Comparison of ENCODE assay signal across 8 mouse cellular contexts in genomic region chr1:175492683-175493043, GRCm38 (mm10). TPM values are rescaled to one million over a fixed set of nuclear protein-coding genes. Genes with fewer than 3 reads are reported as not detected.
A peak's percentile ranks its signal among the peaks of the same experiment; 100 is the strongest.
DNase-seq lines count a peak whose midpoint lies in the region; ATAC-seq and TF ChIP-seq lines count a peak whose summit lies in the region.

No protein-coding gene starts in this region.

- no peak overlapping the region for H3K27ac ChIP-seq in lung, embryonic 14.5 days (ENCODE audit: low read depth)
- no peak overlapping the region for H3K27ac ChIP-seq in embryonic facial prominence, embryonic 13.5 days
- H3K27ac ChIP-seq in limb, embryonic 10.5 days: 0 out of 2 replicates have a peak overlapping the region, but pooled peaks have one; percentile 17
- H3K27ac ChIP-seq in olfactory bulb, adult 2 months (ENCODE audit: insufficient read depth, low read depth, low read length): peak overlapping the region; percentile 35; the same call in 1 of the 2 replicates

- no peaks in the 10 kb centered on the region for H3K4me1 ChIP-seq in lung, embryonic 14.5 days (ENCODE audit: insufficient read depth)
- no peaks in the 10 kb centered on the region for H3K4me1 ChIP-seq in lung, adult 2 months (ENCODE audit: control insufficient read depth, insufficient read depth, low read length)
- peaks cover 7% of the 10 kb centered on the region for H3K4me1 ChIP-seq in embryonic facial prominence, embryonic 13.5 days
- H3K4me1 ChIP-seq in limb, embryonic 10.5 days: peaks cover 12% of the 10 kb centered on the region
- peaks cover 5% of the 10 kb centered on the region for H3K4me1 ChIP-seq in olfactory bulb, adult 2 months (ENCODE audit: control insufficient read depth, insufficient read depth, low read length)

- no peaks in the 10 kb centered on the region for H3K36me3 ChIP-seq in lung, embryonic 14.5 days (ENCODE audit: insufficient read depth)
- no peaks in the 10 kb centered on the region for H3K36me3 ChIP-seq in embryonic facial prominence, embryonic 13.5 days
- H3K36me3 ChIP-seq in limb, embryonic 10.5 days: no peaks in the 10 kb centered on the region

- peak overlapping the region; percentile 100 for H3K4me2 ChIP-seq in lung, embryonic 14.5 days
- peak overlapping the region; percentile 100 for H3K4me2 ChIP-seq in embryonic facial prominence, embryonic 13.5 days

- peak overlapping the region; percentile 56 for H3K4me3 ChIP-seq in lung, embryonic 14.5 days (ENCODE audit: low read depth, low read length)
- no peak overlapping the region for H3K4me3 ChIP-seq in lung, adult 2 months (replicated peaks; ENCODE audit: extremely low read depth, low read depth, low read length)
- H3K4me3 ChIP-seq in embryonic facial prominence, embryonic 13.5 days: peak overlapping the region; percentile 70
- peak overlapping the region; percentile 61 for H3K4me3 ChIP-seq in limb, embryonic 10.5 days
- H3K4me3 ChIP-seq in olfactory bulb, adult 2 months (ENCODE audit: insufficient read depth, low read depth, low read length): peak overlapping the region; percentile 91

- no peak; the same call in 1 of the 2 replicates for ATAC-seq in lung, embryonic 14.5 days (ENCODE audit: insufficient read depth)
- no peak; the same call in 1 of the 2 replicates for ATAC-seq in embryonic facial prominence, embryonic 13.5 days (ENCODE audit: insufficient number of reproducible peaks, insufficient read depth, low FRiP score, low TSS enrichment, low read depth)
- no peak for ATAC-seq in CD4-positive, CD25-positive, alpha-beta regulatory T cell, adult 4 months

- 2% methylated on average over 11 of the region's 11 CpGs for WGBS in lung, embryonic 14.5 days
- 1% methylated on average over 11 of the region's 11 CpGs for WGBS in lung, adult 2 months
- WGBS in embryonic facial prominence, embryonic 13.5 days: 0% methylated on average over 11 of the region's 11 CpGs
- WGBS in limb, embryonic 10.5 days: 2% methylated on average over 11 of the region's 11 CpGs
- WGBS in olfactory bulb, adult 2 months: 1% methylated on average over 11 of the region's 11 CpGs

- peak; percentile 4 for DNase-seq in lung, embryonic 14.5 days
- DNase-seq in lung, adult 2 months: no peak
- DNase-seq in limb, embryonic 10.5 days (ENCODE audit: low spot score): no peak
- no peak for DNase-seq in gastrocnemius, adult 18-20 months (ENCODE audit: low spot score)
- no peak for DNase-seq in urinary bladder, adult 18-20 months (ENCODE audit: low spot score in 2 of 2)

- TF ChIP-seq CTCF in lung, embryonic 14.5 days (IDR thresholded peaks at IDR 0.05; ENCODE audit: low read depth): no peak
- TF ChIP-seq CTCF in lung, adult 2 months (IDR thresholded peaks at IDR 0.05; ENCODE audit: insufficient read depth, low read length): no peak
- TF ChIP-seq CTCF in olfactory bulb, adult 2 months (IDR thresholded peaks at IDR 0.05; ENCODE audit: insufficient read depth, low read depth, low read length): no peak

- H3K27me3 ChIP-seq in lung, embryonic 14.5 days (ENCODE audit: insufficient read depth, low read length): peaks cover 26% of the 10 kb centered on the region
- H3K27me3 ChIP-seq in embryonic facial prominence, embryonic 13.5 days: peaks cover 38% of the 10 kb centered on the region
- peaks cover 44% of the 10 kb centered on the region for H3K27me3 ChIP-seq in limb, embryonic 10.5 days (ENCODE audit: low read depth, poor library complexity, severe bottlenecking)

- no peaks in the 10 kb centered on the region for H3K9me3 ChIP-seq in lung, embryonic 14.5 days (ENCODE audit: low read depth, low read length)
- H3K9me3 ChIP-seq in embryonic facial prominence, embryonic 13.5 days: no peaks in the 10 kb centered on the region
- H3K9me3 ChIP-seq in limb, embryonic 10.5 days (replicated peaks): no peaks in the 10 kb centered on the region

- no peak for TF ChIP-seq POLR2A in lung, adult 2 months (IDR thresholded peaks at IDR 0.05; ENCODE audit: borderline replicate concordance, extremely low read depth, low read depth, low read length)
- TF ChIP-seq POLR2A in olfactory bulb, adult 2 months (IDR thresholded peaks at IDR 0.05; ENCODE audit: insufficient read depth, low read depth, low read length): no peak

- H3K9ac ChIP-seq in lung, embryonic 14.5 days: peak overlapping the region; percentile 34; the same call in 1 of the 2 replicates
- H3K9ac ChIP-seq in embryonic facial prominence, embryonic 13.5 days: peak overlapping the region; percentile 70

RNA-seq across cellular contexts. Expression of gene Rgs7, which starts 0.4 kb away (rescaled TPM):
- 0.08 and 0.20 TPM in 2 replicates for polyA plus RNA-seq in lung, embryonic 14.5 days (2014; fragmentation: Nextera tagmentation; extraction: Ambion mirVana)
- polyA plus RNA-seq in lung, adult 2 months (2012; rRNA removed): 0.07 and 0.45 TPM in 2 replicates
- 2.4 and 3.2 TPM in 2 replicates for polyA plus RNA-seq in embryonic facial prominence, embryonic 13.5 days (2015; fragmentation: Nextera tagmentation; extraction: Ambion mirVana)
- polyA plus RNA-seq in limb, embryonic 10.5 days (2016; fragmentation: Nextera tagmentation; extraction: Ambion mirVana): 0.06 TPM in 1 of 2 replicates, not detected in the other
- 416 TPM in 1 of 2 replicates, not detected in the other for polyA plus RNA-seq in olfactory bulb, adult 2 months (2012; ENCODE audit: insufficient read depth, insufficient read length, low replicate concordance, missing spikeins)
- total RNA-seq in gastrocnemius, adult 18-20 months (2021): under 1 TPM; 0.19 to 0.27 TPM
- not detected for polyA plus RNA-seq in CD4-positive, CD25-positive, alpha-beta regulatory T cell, adult 4 months (2017; shearing (Covaris generic))

Comparison
In these comparisons a context has a peak if more than half of its experiments do, and no peak if none do; other contexts are left out.
1. H3K27ac ChIP-seq: peak in limb, embryonic 10.5 days (single experiment) and olfactory bulb, adult 2 months (single experiment); none in lung, embryonic 14.5 days (single experiment) and embryonic facial prominence, embryonic 13.5 days (single experiment).